Mouse (Mus musculus) heart, embryonic 15.5 days (tissue): ENCODE measurements at regions not wholly inside any gene's neighbourhood (a gene's known extent, or its start where the extent isn't known, plus 50 kb on each side); places are given as distances from the start of the nearest gene placed in this dataset.

ENCODE experiments used
- ATAC-seq: fragments of 200-750 bp; cut with Nextera tagmentation; replicated peaks from 2 replicates; pipeline ENCODE4 v1.8.0; 2017; ENCODE audit warnings: low read depth, moderate TSS enrichment; ENCODE audit not compliant: insufficient number of reproducible peaks, insufficient read depth, low FRiP score
- H3K27ac ChIP-seq: fragments of 300-500 bp; sonication (generic); 2 replicates; pipeline ENCODE4 v1.5.1; 2015; ENCODE audit warnings: mild to moderate bottlenecking, inconsistent platforms
- H3K27me3 ChIP-seq: fragments of 300-500 bp; sonication (generic); 2 replicates; pipeline ENCODE4 v1.6.1; 2015; ENCODE audit warnings: inconsistent platforms
- H3K36me3 ChIP-seq: fragments of 300-500 bp; sonication (generic); 2 replicates; pipeline ENCODE4 v1.6.1; 2015; ENCODE audit warnings: mild to moderate bottlenecking, inconsistent platforms
- H3K4me1 ChIP-seq: fragments of 300-500 bp; sonication (generic); replicated peaks from 2 replicates; pipeline ENCODE4 v1.6.1; 2015; ENCODE audit warnings: inconsistent platforms
- H3K4me2 ChIP-seq: fragments of 300-500 bp; sonication (generic); 2 replicates; pipeline ENCODE4 v1.6.1; 2015; ENCODE audit warnings: inconsistent platforms, mild to moderate bottlenecking, moderate library complexity
- H3K4me3 ChIP-seq: fragments of 300-500 bp; sonication (generic); 2 replicates; pipeline ENCODE4 v1.5.1; 2015; ENCODE audit warnings: mild to moderate bottlenecking, inconsistent platforms
- H3K9ac ChIP-seq: fragments of 300-500 bp; sonication (generic); 2 replicates; pipeline ENCODE4 v1.6.1; 2015; ENCODE audit warnings: mild to moderate bottlenecking, inconsistent platforms
- H3K9me3 ChIP-seq: fragments of 300-500 bp; sonication (generic); replicated peaks from 2 replicates; pipeline ENCODE4 v1.6.1; 2016; ENCODE audit warnings: inconsistent platforms
- WGBS: fragments of 180-500 bp; shearing (Covaris S2); methylation state at CpG from one replicate; pipeline ENCODE4 v1.1.7; 2015; ENCODE audit warnings: mixed read lengths; 5-methylcytosine and 5-hydroxymethylcytosine counted together

GRCm38 (mm10) chr16:24198291-24198690 is 195.0 kb upstream of the Lpp start:
- Histone ChIP-seq H3K9ac (no peak overlapping the region), H3K27me3 (no peaks in the 10 kb centered on the region), H3K36me3 (no peaks in the 10 kb centered on the region), H3K9me3 (no peaks in the 10 kb centered on the region), H3K4me1 (peaks cover 25% of the 10 kb centered on the region), H3K27ac (no peak overlapping the region), H3K4me3 (no peak overlapping the region), H3K4me2 (no peak overlapping the region)
- ATAC-seq = no peak

GRCm38 (mm10) chr16:24197618-24198017 is 195.7 kb upstream of the Lpp start:
- no peaks in the 10 kb centered on the region for H3K36me3 ChIP-seq
- 67% methylated on average over 5 of the region's 5 CpGs for WGBS

DNA sequence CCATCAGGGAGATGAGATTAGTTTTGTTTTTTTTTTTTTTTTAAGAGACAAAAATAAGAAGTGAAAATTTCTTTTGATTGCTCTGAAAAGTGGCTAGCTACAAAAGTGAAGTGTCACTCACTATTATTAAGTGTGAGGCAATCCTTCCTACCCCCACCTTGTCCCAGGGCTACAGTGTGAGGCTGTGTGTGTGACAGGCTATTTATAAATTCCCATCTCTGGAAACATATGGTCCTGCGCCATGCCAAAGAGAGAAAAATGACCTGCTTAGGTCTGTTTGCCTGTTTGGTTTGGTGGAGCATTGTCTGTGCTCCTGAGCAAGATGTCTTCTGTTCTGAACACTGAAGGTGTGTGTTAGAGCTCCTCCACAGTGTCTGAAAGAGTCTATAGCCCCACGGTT is 199.4 kb upstream of the Lpp start:
- Histone ChIP-seq H3K9ac (no peak overlapping the region), H3K27me3 (no peaks in the 10 kb centered on the region), H3K27ac (no peak overlapping the region), H3K36me3 (no peaks in the 10 kb centered on the region), H3K4me3 (no peak overlapping the region), H3K9me3 (no peaks in the 10 kb centered on the region), H3K4me2 (no peak overlapping the region), H3K4me1 (peaks cover 5% of the 10 kb centered on the region)
- ATAC-seq = 0 out of 2 replicates have a peak, but pooled peaks have one; percentile 58
- WGBS = 58% methylated on average over 2 of the region's 2 CpGs

More at GRCm38 (mm10) chr16:24197618-24198017, 195.7 kb upstream of the Lpp start:
- no peak overlapping the region for H3K27ac ChIP-seq
- no peaks in the 10 kb centered on the region for H3K9me3 ChIP-seq
- H3K27me3 ChIP-seq = no peaks in the 10 kb centered on the region
- H3K4me2 ChIP-seq = no peak overlapping the region
- H3K4me1 ChIP-seq = peaks cover 21% of the 10 kb centered on the region
- no peak overlapping the region for H3K4me3 ChIP-seq
- ATAC-seq = no peak
- no peak overlapping the region for H3K9ac ChIP-seq

DNA sequence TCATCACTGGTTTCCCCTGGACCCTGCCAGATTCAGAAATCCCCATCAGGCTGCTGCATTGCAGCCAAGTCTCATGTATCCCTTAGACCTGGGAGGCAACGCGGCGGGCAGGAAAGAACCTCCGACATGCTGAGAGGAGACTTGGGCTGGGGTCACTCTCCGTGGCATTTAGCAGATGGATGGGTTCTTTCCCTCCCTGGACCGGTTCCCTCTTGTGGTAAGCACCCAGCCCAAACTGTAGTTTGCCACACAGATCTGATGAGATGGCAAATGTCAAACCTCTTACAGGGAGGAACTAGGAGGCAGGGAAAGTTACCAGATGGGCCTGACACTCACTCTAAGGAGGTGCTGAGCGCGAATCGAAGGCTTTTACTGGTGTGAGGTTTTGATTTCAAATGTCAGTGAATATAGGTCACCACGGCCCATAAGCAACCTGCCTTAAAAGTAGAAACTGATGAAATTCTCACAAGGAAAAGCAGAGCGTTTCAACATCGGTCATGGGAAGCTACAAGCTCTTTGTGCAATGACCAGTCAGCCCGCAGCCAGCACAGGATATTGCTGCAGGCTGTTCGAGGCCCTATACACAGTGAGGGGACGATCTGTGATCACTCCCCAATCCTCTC is 199.9 kb upstream of the Lpp start:
- Histone ChIP-seq H3K4me1 (peaks cover 5% of the 10 kb centered on the region), H3K27ac (no peak overlapping the region), H3K4me3 (no peak overlapping the region), H3K4me2 (no peak overlapping the region), H3K27me3 (no peaks in the 10 kb centered on the region), H3K9me3 (no peaks in the 10 kb centered on the region), H3K36me3 (no peaks in the 10 kb centered on the region), H3K9ac (no peak overlapping the region)
- 61% methylated on average over 15 of the region's 15 CpGs for WGBS
- ATAC-seq = no peak

DNA sequence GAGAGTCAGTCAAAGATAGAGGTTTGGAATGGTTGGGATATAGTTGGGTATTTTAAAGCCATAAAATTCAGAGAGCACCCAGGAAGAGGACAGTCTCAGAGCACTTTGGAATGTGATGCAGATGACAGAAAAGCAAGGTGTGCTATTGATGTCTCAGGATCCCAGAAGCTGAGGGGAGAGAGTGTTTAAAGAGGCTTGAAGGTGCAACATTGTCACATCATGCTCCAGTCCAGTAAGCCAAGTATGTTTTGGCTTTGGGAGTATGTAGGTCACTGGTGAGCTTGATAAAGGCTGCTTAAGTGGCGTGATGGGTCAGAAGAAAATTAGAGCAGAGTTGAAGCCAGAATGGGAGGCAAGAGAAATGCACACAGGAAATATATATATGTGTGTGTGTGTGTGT is 201.3 kb upstream of the Lpp start:
- Histone ChIP-seq H3K27me3 (no peaks in the 10 kb centered on the region), H3K4me1 (peaks cover 5% of the 10 kb centered on the region), H3K9ac (no peak overlapping the region), H3K36me3 (no peaks in the 10 kb centered on the region), H3K9me3 (no peaks in the 10 kb centered on the region), H3K4me3 (no peak overlapping the region), H3K4me2 (no peak overlapping the region), H3K27ac (no peak overlapping the region)
- WGBS = 62% methylated on average over 1 of the region's 1 CpGs
- ATAC-seq = no peak

DNA sequence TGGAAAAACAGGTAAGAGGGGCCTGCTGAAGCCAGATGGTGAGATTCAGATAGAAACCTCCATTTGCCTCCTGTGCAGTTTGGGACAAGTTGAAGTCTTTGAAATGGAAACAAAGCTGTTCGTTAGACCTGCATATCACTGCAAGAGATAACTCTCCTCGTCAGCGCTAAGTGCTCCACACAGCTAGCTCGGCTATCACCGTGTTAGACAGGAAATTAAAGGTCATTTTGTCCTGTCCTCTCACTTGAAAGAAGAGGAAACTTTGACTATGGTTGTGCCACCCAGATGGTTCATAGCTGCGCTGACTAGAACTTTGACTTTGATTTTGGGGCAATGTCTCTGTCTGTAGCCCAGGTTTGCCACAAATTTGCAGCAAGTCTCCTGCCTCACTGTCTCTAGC is 198.5 kb upstream of the Bcl6 start:
- no peak overlapping the region for H3K9ac ChIP-seq

GRCm38 (mm10) chr16:24185989-24186388 is 197.3 kb upstream of the Bcl6 start:
- Histone ChIP-seq H3K27ac (no peak overlapping the region), H3K4me2 (no peak overlapping the region), H3K27me3 (no peaks in the 10 kb centered on the region), H3K9me3 (no peaks in the 10 kb centered on the region), H3K4me3 (no peak overlapping the region), H3K9ac (no peak overlapping the region), H3K4me1 (peaks cover 5% of the 10 kb centered on the region; the same call in 1 of the 2 replicates), H3K36me3 (no peaks in the 10 kb centered on the region)
- ATAC-seq = no peak
- 65% methylated on average over 6 of the region's 6 CpGs for WGBS

More for the DNA sequence above, 198.5 kb upstream of the Bcl6 start:
- Histone ChIP-seq H3K9me3 (no peaks in the 10 kb centered on the region), H3K4me2 (no peak overlapping the region), H3K27ac (no peak overlapping the region), H3K4me1 (peaks cover 5% of the 10 kb centered on the region; the same call in 1 of the 2 replicates), H3K4me3 (no peak overlapping the region), H3K36me3 (no peaks in the 10 kb centered on the region), H3K27me3 (no peaks in the 10 kb centered on the region)
- 29% methylated on average over 6 of the region's 6 CpGs for WGBS
- ATAC-seq = no peak

DNA sequence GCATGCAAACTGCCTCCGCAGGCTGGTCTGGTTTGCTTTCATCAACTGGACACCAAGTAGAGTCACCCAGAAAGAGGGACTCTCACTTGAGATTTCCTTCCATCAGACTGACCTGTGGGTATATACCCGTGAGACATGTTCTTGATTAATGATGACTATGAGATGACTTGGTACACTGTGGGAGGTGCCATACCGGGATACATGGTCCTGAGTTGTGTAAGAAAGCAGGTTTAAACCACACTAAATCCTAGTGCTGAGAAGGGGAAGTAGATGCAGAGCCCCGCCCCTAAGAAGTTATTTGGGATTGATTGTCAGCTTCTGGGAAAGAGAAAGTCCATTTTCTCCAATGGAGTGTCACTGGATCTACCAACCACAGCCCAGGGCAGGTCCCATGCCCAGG is 196.2 kb upstream of the Bcl6 start:
- no peak overlapping the region for H3K27ac ChIP-seq
- no peak overlapping the region for H3K4me2 ChIP-seq
- H3K9ac ChIP-seq = no peak overlapping the region
- H3K36me3 ChIP-seq = no peaks in the 10 kb centered on the region
- no peaks in the 10 kb centered on the region for H3K27me3 ChIP-seq
- H3K9me3 ChIP-seq = no peaks in the 10 kb centered on the region
- peaks cover 5% of the 10 kb centered on the region; the same call in 1 of the 2 replicates for H3K4me1 ChIP-seq
- no peak for ATAC-seq
- 86% methylated on average over 4 of the region's 4 CpGs for WGBS
- H3K4me3 ChIP-seq = no peak overlapping the region

DNA sequence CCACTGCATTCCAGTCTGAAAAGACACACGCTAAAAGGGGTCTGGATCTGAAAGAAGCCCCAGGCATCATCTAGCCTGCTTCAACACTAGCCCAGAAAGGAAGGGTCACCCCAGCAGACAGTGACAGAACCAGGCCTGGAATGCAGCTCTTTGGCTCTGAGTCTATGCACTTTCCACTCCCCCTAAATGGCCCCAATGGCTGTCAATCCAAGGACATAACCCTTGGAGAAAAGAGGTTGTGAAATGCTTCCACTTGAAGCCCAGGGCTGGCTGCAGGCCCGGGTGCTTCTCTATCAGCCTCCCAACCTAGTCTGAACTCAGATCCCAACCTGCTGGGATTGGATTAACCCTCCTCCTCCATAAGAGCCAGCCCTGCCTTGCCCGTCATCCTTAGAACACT is 194.6 kb upstream of the Bcl6 start:
- Histone ChIP-seq H3K4me1 (peaks cover 5% of the 10 kb centered on the region; the same call in 1 of the 2 replicates), H3K27ac (peak overlapping the region; percentile 38; the same call in 1 of the 2 replicates), H3K9me3 (no peaks in the 10 kb centered on the region), H3K4me3 (no peak overlapping the region), H3K9ac (no peak overlapping the region), H3K4me2 (no peak overlapping the region), H3K36me3 (no peaks in the 10 kb centered on the region), H3K27me3 (no peaks in the 10 kb centered on the region)
- WGBS = 37% methylated on average over 3 of the region's 3 CpGs
- ATAC-seq = peak; percentile 74

DNA sequence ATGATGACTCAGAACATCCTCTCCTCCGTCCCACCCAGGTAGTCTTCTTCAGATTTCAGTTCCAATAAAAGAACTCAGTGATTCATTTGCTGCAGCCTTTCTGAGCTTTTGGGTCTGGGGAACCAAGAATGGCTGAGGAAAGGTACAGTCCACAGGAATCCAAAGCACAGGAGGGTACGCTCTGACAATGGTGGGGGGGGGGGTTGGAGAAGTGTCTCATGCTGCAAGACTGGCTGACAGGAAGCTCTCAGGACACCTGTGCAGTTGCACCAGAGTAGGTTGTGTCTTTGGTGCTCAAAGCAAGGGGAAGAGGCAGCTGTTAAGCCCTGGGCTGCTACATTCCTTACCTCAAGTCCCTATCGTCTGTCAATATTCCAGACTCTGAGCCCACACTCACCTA is 192.7 kb upstream of the Bcl6 start:
- no peaks in the 10 kb centered on the region for H3K27me3 ChIP-seq
- WGBS = 82% methylated on average over 3 of the region's 3 CpGs
- H3K27ac ChIP-seq = no peak overlapping the region
- no peak for ATAC-seq
- H3K4me2 ChIP-seq = no peak overlapping the region
- no peaks in the 10 kb centered on the region for H3K9me3 ChIP-seq
- H3K4me1 ChIP-seq = peaks cover 5% of the 10 kb centered on the region; the same call in 1 of the 2 replicates
- H3K36me3 ChIP-seq = no peaks in the 10 kb centered on the region
- H3K9ac ChIP-seq = no peak overlapping the region
- H3K4me3 ChIP-seq = no peak overlapping the region

GRCm38 (mm10) chr16:24180666-24181065 is 192.0 kb upstream of the Bcl6 start:
- Histone ChIP-seq H3K4me1 (peaks cover 12% of the 10 kb centered on the region), H3K9me3 (no peaks in the 10 kb centered on the region), H3K27ac (no peak overlapping the region), H3K9ac (no peak overlapping the region), H3K4me2 (no peak overlapping the region), H3K27me3 (no peaks in the 10 kb centered on the region), H3K4me3 (no peak overlapping the region), H3K36me3 (no peaks in the 10 kb centered on the region)
- ATAC-seq = no peak
- WGBS = 47% methylated on average over 5 of the region's 5 CpGs

GRCm38 (mm10) chr16:24177564-24177963 is 188.9 kb upstream of the Bcl6 start:
- no peak for ATAC-seq
- 75% methylated on average over 2 of the region's 2 CpGs for WGBS
- no peaks in the 10 kb centered on the region for H3K9me3 ChIP-seq

More at GRCm38 (mm10) chr16:24177564-24177963, 188.9 kb upstream of the Bcl6 start:
- no peaks in the 10 kb centered on the region for H3K36me3 ChIP-seq
- peaks cover 9% of the 10 kb centered on the region for H3K4me1 ChIP-seq
- H3K4me2 ChIP-seq = no peak overlapping the region
- no peak overlapping the region for H3K9ac ChIP-seq
- H3K27me3 ChIP-seq = no peaks in the 10 kb centered on the region
- no peak overlapping the region for H3K27ac ChIP-seq
- H3K4me3 ChIP-seq = no peak overlapping the region
